Mouse (Mus musculus) midbrain, embryonic 15.5 days (tissue): ENCODE measurements around the gene Celf2. TPM values are rescaled to one million over a fixed set of nuclear protein-coding genes. Genes with fewer than 3 reads are reported as not detected.
A peak's percentile ranks its signal among the peaks of the same experiment; 100 is the strongest.

Experiments used
- ATAC-seq: fragments of 200-750 bp; cut with Nextera tagmentation; replicated peaks from 2 replicates; pipeline ENCODE4 v1.8.0; 2017; ENCODE audit warnings: moderate TSS enrichment
- H3K27ac ChIP-seq: fragments of 300-500 bp; sonication (generic); 2 replicates; pipeline ENCODE4 v1.5.1; 2015; ENCODE audit warnings: mild to moderate bottlenecking, inconsistent platforms
- H3K27me3 ChIP-seq: fragments of 300-500 bp; sonication (generic); replicated peaks from 2 replicates; pipeline ENCODE4 v1.6.1; 2015; ENCODE audit warnings: inconsistent platforms
- H3K36me3 ChIP-seq: fragments of 300-500 bp; sonication (generic); replicated peaks from 2 replicates; pipeline ENCODE4 v1.6.1; 2015; ENCODE audit warnings: inconsistent platforms
- H3K4me1 ChIP-seq: fragments of 300-500 bp; sonication (generic); 2 replicates; pipeline ENCODE4 v1.6.1; 2015; ENCODE audit warnings: inconsistent platforms
- H3K4me2 ChIP-seq: fragments of 300-500 bp; sonication (generic); 2 replicates; pipeline ENCODE4 v1.6.1; 2015; ENCODE audit warnings: inconsistent platforms, mild to moderate bottlenecking, moderate library complexity
- H3K4me3 ChIP-seq: fragments of 300-500 bp; sonication (generic); 2 replicates; pipeline ENCODE4 v1.5.1; 2015; ENCODE audit warnings: mild to moderate bottlenecking, inconsistent platforms
- H3K9ac ChIP-seq: fragments of 300-500 bp; sonication (generic); 2 replicates; pipeline ENCODE4 v1.6.1; 2015; ENCODE audit warnings: mild to moderate bottlenecking, inconsistent platforms
- H3K9me3 ChIP-seq: fragments of 300-500 bp; sonication (generic); 2 replicates; pipeline ENCODE4 v1.6.1; 2016; ENCODE audit warnings: inconsistent platforms
- WGBS: fragments of 180-500 bp; shearing (Covaris S2); methylation state at CpG from one replicate; pipeline ENCODE4 v1.1.7; 2015; ENCODE audit warnings: mixed read lengths; 5-methylcytosine and 5-hydroxymethylcytosine counted together
- polyA plus RNA-seq: library from polyadenylated mRNA; unstranded; fragments of >200 nt; fragmentation: Nextera tagmentation; extraction: Ambion mirVana; gene quantifications from 2 replicates; pipeline ENCODE4 v1.2.1, GENCODE M21; 2015

Celf2 gene
- polyA plus RNA-seq, 1 experiment from 2014 or later: 190 TPM

- Histone ChIP-seq H3K4me3 (no peak overlapping the region), H3K27ac (no peak overlapping the region), H3K27me3 (no peaks in the 10 kb centered on the region), H3K36me3 (no peaks in the 10 kb centered on the region), H3K4me1 (peaks cover 24% of the 10 kb centered on the region), H3K4me2 (no peak overlapping the region), H3K9ac (no peak overlapping the region), H3K9me3 (no peaks in the 10 kb centered on the region)
- WGBS: 90% methylated on average over 1 of the region's 1 CpGs
- ATAC-seq: peak; percentile 48; the same call in 1 of the 2 replicates
Measured at GRCm38 (mm10) chr2:6823021-6823420, 686.3 kb downstream of the Celf2 start.

- 53% methylated on average over 2 of the region's 2 CpGs for WGBS
- Histone ChIP-seq H3K27me3 (no peaks in the 10 kb centered on the region), H3K4me1 (peaks cover 18% of the 10 kb centered on the region), H3K4me2 (no peak overlapping the region), H3K4me3 (no peak overlapping the region), H3K36me3 (no peaks in the 10 kb centered on the region), H3K27ac (no peak overlapping the region), H3K9ac (no peak overlapping the region), H3K9me3 (no peaks in the 10 kb centered on the region)
- no peak for ATAC-seq
Measured at GRCm38 (mm10) chr2:6821593-6821992, 687.8 kb downstream of the Celf2 start.

- H3K9me3 ChIP-seq: no peaks in the 10 kb centered on the region
- no peak overlapping the region for H3K27ac ChIP-seq
- ATAC-seq: no peak
- H3K4me2 ChIP-seq: no peak overlapping the region
- H3K4me3 ChIP-seq: no peak overlapping the region
- no peaks in the 10 kb centered on the region for H3K27me3 ChIP-seq
- peaks cover 10% of the 10 kb centered on the region for H3K4me1 ChIP-seq
- no peaks in the 10 kb centered on the region for H3K36me3 ChIP-seq
- no peak overlapping the region for H3K9ac ChIP-seq
- WGBS: 78% methylated on average over 2 of the region's 2 CpGs
Measured at GRCm38 (mm10) chr2:6815281-6815680, 694.1 kb downstream of the Celf2 start.

GRCm38 (mm10) chr2:6808736-6809135, 700.6 kb downstream of the Celf2 start:
- H3K4me1 ChIP-seq: no peaks in the 10 kb centered on the region
- ATAC-seq: no peak
- WGBS: 86% methylated on average over 1 of the region's 1 CpGs

GRCm38 (mm10) chr2:6796754-6797153, 712.6 kb downstream of the Celf2 start:
- Histone ChIP-seq H3K4me3 (no peak overlapping the region), H3K27me3 (no peaks in the 10 kb centered on the region), H3K36me3 (no peaks in the 10 kb centered on the region), H3K4me2 (no peak overlapping the region), H3K9ac (no peak overlapping the region), H3K27ac (no peak overlapping the region), H3K9me3 (no peaks in the 10 kb centered on the region), H3K4me1 (peaks cover 21% of the 10 kb centered on the region)
- no peak for ATAC-seq
- 54% methylated on average over 5 of the region's 5 CpGs for WGBS

More at GRCm38 (mm10) chr2:6808736-6809135, 700.6 kb downstream of the Celf2 start:
- no peak overlapping the region for H3K4me2 ChIP-seq
- H3K9me3 ChIP-seq: no peaks in the 10 kb centered on the region
- no peaks in the 10 kb centered on the region for H3K27me3 ChIP-seq
- H3K36me3 ChIP-seq: no peaks in the 10 kb centered on the region
- H3K27ac ChIP-seq: no peak overlapping the region
- H3K9ac ChIP-seq: no peak overlapping the region
- no peak overlapping the region for H3K4me3 ChIP-seq

GRCm38 (mm10) chr2:6795995-6796588, 713.3 kb downstream of the Celf2 start:
- Histone ChIP-seq H3K4me1 (peaks cover 22% of the 10 kb centered on the region), H3K27me3 (no peaks in the 10 kb centered on the region), H3K36me3 (no peaks in the 10 kb centered on the region), H3K4me3 (no peak overlapping the region), H3K27ac (no peak overlapping the region), H3K4me2 (no peak overlapping the region), H3K9ac (no peak overlapping the region), H3K9me3 (no peaks in the 10 kb centered on the region)
- WGBS: 63% methylated on average over 5 of the region's 5 CpGs
- ATAC-seq: no peak

- no peak for ATAC-seq
- Histone ChIP-seq H3K9ac (no peak overlapping the region), H3K27ac (no peak overlapping the region), H3K4me2 (no peak overlapping the region), H3K4me3 (no peak overlapping the region), H3K9me3 (no peaks in the 10 kb centered on the region), H3K4me1 (peaks cover 26% of the 10 kb centered on the region), H3K27me3 (no peaks in the 10 kb centered on the region), H3K36me3 (no peaks in the 10 kb centered on the region)
- 80% methylated on average over 7 of the region's 7 CpGs for WGBS
Measured at GRCm38 (mm10) chr2:6794858-6795257, 714.5 kb downstream of the Celf2 start.

GRCm38 (mm10) chr2:6790876-6791275, 718.5 kb downstream of the Celf2 start:
- no peak overlapping the region for H3K4me2 ChIP-seq
- ATAC-seq: no peak
- H3K4me3 ChIP-seq: no peak overlapping the region
- no peak overlapping the region for H3K27ac ChIP-seq
- H3K27me3 ChIP-seq: no peaks in the 10 kb centered on the region
- no peaks in the 10 kb centered on the region for H3K9me3 ChIP-seq
- no peak overlapping the region for H3K9ac ChIP-seq
- peaks cover 20% of the 10 kb centered on the region for H3K4me1 ChIP-seq
- H3K36me3 ChIP-seq: no peaks in the 10 kb centered on the region
- WGBS: 80% methylated on average over 2 of the region's 2 CpGs

GRCm38 (mm10) chr2:6786494-6787144, 722.7 kb downstream of the Celf2 start:
- Histone ChIP-seq H3K9ac (no peak overlapping the region), H3K36me3 (no peaks in the 10 kb centered on the region), H3K4me2 (no peak overlapping the region), H3K27ac (no peak overlapping the region), H3K27me3 (no peaks in the 10 kb centered on the region), H3K4me1 (0 out of 2 replicates have a peak, but pooled peaks cover 5% of the 10 kb centered on the region), H3K9me3 (no peaks in the 10 kb centered on the region), H3K4me3 (no peak overlapping the region)
- WGBS: 82% methylated on average over 3 of the region's 3 CpGs
- no peak for ATAC-seq

- Histone ChIP-seq H3K4me3 (no peak overlapping the region), H3K36me3 (no peaks in the 10 kb centered on the region), H3K9ac (no peak overlapping the region), H3K27ac (no peak overlapping the region), H3K4me2 (no peak overlapping the region), H3K9me3 (no peaks in the 10 kb centered on the region), H3K4me1 (0 out of 2 replicates have a peak, but pooled peaks cover 3% of the 10 kb centered on the region), H3K27me3 (no peaks in the 10 kb centered on the region)
- 0 out of 2 replicates have a peak, but pooled peaks have one; percentile 50 for ATAC-seq
- 60% methylated on average over 2 of the region's 2 CpGs for WGBS
Measured at GRCm38 (mm10) chr2:6770214-6770613, 739.1 kb downstream of the Celf2 start.

- no peak overlapping the region for H3K27ac ChIP-seq
- H3K27me3 ChIP-seq: no peaks in the 10 kb centered on the region
- no peak overlapping the region for H3K4me2 ChIP-seq
- no peaks in the 10 kb centered on the region for H3K4me1 ChIP-seq
- no peak for ATAC-seq
- no peaks in the 10 kb centered on the region for H3K9me3 ChIP-seq
- no peaks in the 10 kb centered on the region for H3K36me3 ChIP-seq
- WGBS: 57% methylated on average over 2 of the region's 2 CpGs
- H3K4me3 ChIP-seq: no peak overlapping the region
- no peak overlapping the region for H3K9ac ChIP-seq
Measured at GRCm38 (mm10) chr2:6762381-6762780, 747.0 kb downstream of the Celf2 start.

- Histone ChIP-seq H3K9me3 (no peaks in the 10 kb centered on the region), H3K27ac (no peak overlapping the region), H3K9ac (no peak overlapping the region), H3K4me2 (no peak overlapping the region), H3K27me3 (no peaks in the 10 kb centered on the region), H3K4me3 (no peak overlapping the region), H3K4me1 (0 out of 2 replicates have a peak, but pooled peaks cover 2% of the 10 kb centered on the region), H3K36me3 (no peaks in the 10 kb centered on the region)
- WGBS: 77% methylated on average over 2 of the region's 2 CpGs
- no peak for ATAC-seq
Measured at GRCm38 (mm10) chr2:6743173-6743572, 766.2 kb downstream of the Celf2 start.
